Mouse (Mus musculus): Measurements from ENCODE around the gene Gm3448.
"Not testable (repeated sequence)": the region's sequence is repeated elsewhere in the genome, so short reads cannot be mapped to it uniquely, and the experiment has no call there.

Gm3448 gene

GRCm38 (mm10) chr17:15040455-15040854 is 882 bp downstream of the Gm3448 start:
- not testable (repeated sequence) for DNase-seq (ENCODE audit: extremely low read depth, low read depth)

- not testable (repeated sequence) for DNase-seq (ENCODE audit: extremely low read depth, low read depth)
Observed at GRCm38 (mm10) chr17:15031414-15031813, 9.9 kb downstream of the Gm3448 start.

- not testable (repeated sequence) for DNase-seq (ENCODE audit: extremely low read depth, low read depth)
Observed at GRCm38 (mm10) chr17:15025513-15025912, 15.8 kb downstream of the Gm3448 start.

- not testable (repeated sequence) for DNase-seq (ENCODE audit: extremely low read depth, low read depth)
Observed at GRCm38 (mm10) chr17:15024502-15025193, 16.7 kb downstream of the Gm3448 start.

- not testable (repeated sequence) for DNase-seq (ENCODE audit: extremely low read depth, low read depth)
Observed at GRCm38 (mm10) chr17:15023878-15024492, 17.4 kb downstream of the Gm3448 start.

GRCm38 (mm10) chr17:15021503-15022220 is 19.7 kb downstream of the Gm3448 start:
- peak; percentile 11 for DNase-seq (ENCODE audit: extremely low read depth, low read depth)

GRCm38 (mm10) chr17:15009706-15010413 is 31.5 kb downstream of the Gm3448 start, which contains the start of gene Gm3435:
TSS of gene Gm3435 (plus strand) at chr17:15010176.
- DNase-seq (ENCODE audit: extremely low read depth, low read depth) = not testable (repeated sequence)

- not testable (repeated sequence) for DNase-seq (ENCODE audit: extremely low read depth, low read depth)
Observed at GRCm38 (mm10) chr17:15009088-15009487, 32.2 kb downstream of the Gm3448 start.

GRCm38 (mm10) chr17:15000047-15000446 is 41.3 kb downstream of the Gm3448 start:
- DNase-seq (ENCODE audit: extremely low read depth, low read depth) = not testable (repeated sequence)

- DNase-seq (ENCODE audit: extremely low read depth, low read depth) = not testable (repeated sequence)
Observed at GRCm38 (mm10) chr17:14994140-14994539, 47.2 kb downstream of the Gm3448 start.

- not testable (repeated sequence) for DNase-seq (ENCODE audit: extremely low read depth, low read depth)
Observed at GRCm38 (mm10) chr17:14993139-14993832, 48.1 kb downstream of the Gm3448 start.

GRCm38 (mm10) chr17:14992522-14993138 is 48.7 kb downstream of the Gm3448 start:
- DNase-seq (ENCODE audit: extremely low read depth, low read depth) = not testable (repeated sequence)

GRCm38 (mm10) chr17:14990116-14990702 is 51.1 kb downstream of the Gm3448 start:
- not testable (repeated sequence) for DNase-seq (ENCODE audit: extremely low read depth, low read depth)

- not testable (repeated sequence) for DNase-seq (ENCODE audit: extremely low read depth, low read depth)
Observed at GRCm38 (mm10) chr17:14978362-14979038, 62.8 kb downstream of the Gm3448 start, which contains the start of the genes 9030025P20Rik and Gm3417. TSS of gene 9030025P20Rik (plus strand) at chr17:14978468. TSS of gene Gm3417 (minus strand) at chr17:14978790.

- not testable (repeated sequence) for DNase-seq (ENCODE audit: extremely low read depth, low read depth)
Observed at GRCm38 (mm10) chr17:14977718-14978361, 63.5 kb downstream of the Gm3448 start.

- DNase-seq (ENCODE audit: extremely low read depth, low read depth) = not testable (repeated sequence)
Observed at GRCm38 (mm10) chr17:14968373-14968913, 72.9 kb downstream of the Gm3448 start.

GRCm38 (mm10) chr17:14961557-14962154 is 79.7 kb downstream of the Gm3448 start:
- DNase-seq (ENCODE audit: extremely low read depth, low read depth) = not testable (repeated sequence)

Measured in MEL-GATA-1-ER (cell line).